Mouse (Mus musculus) embryonic facial prominence, embryonic 13.5 days (tissue): ENCODE results near the gene Atp5h. TPM values are rescaled to one million over a fixed set of nuclear protein-coding genes. Genes with fewer than 3 reads are reported as not detected.

Source experiments
- ATAC-seq: fragments of 200-750 bp; cut with Nextera tagmentation; 2 replicates; pipeline ENCODE4 v1.8.0; 2017; ENCODE audit warnings: low read depth; ENCODE audit not compliant: insufficient number of reproducible peaks, insufficient read depth, low FRiP score, low TSS enrichment
- H3K27ac ChIP-seq: fragments of 300-500 bp; sonication (generic); 2 replicates; pipeline ENCODE4 v1.5.1; 2015; ENCODE audit warnings: moderate library complexity, mild to moderate bottlenecking, inconsistent platforms
- H3K27me3 ChIP-seq: fragments of 300-500 bp; sonication (generic); 2 replicates; pipeline ENCODE4 v1.6.1; 2015; ENCODE audit warnings: mild to moderate bottlenecking, inconsistent platforms
- H3K36me3 ChIP-seq: fragments of 300-500 bp; sonication (generic); 2 replicates; pipeline ENCODE4 v1.6.1; 2015; ENCODE audit warnings: mild to moderate bottlenecking, inconsistent platforms
- H3K4me1 ChIP-seq: fragments of 300-500 bp; sonication (generic); 2 replicates; pipeline ENCODE4 v1.6.1; 2015; ENCODE audit warnings: inconsistent platforms
- H3K4me2 ChIP-seq: fragments of 300-500 bp; sonication (generic); 2 replicates; pipeline ENCODE4 v1.6.1; 2015; ENCODE audit warnings: moderate library complexity, mild to moderate bottlenecking, inconsistent platforms
- H3K4me3 ChIP-seq: fragments of 300-500 bp; sonication (generic); 2 replicates; pipeline ENCODE4 v1.5.1; 2015; ENCODE audit warnings: mild to moderate bottlenecking, inconsistent platforms
- H3K9ac ChIP-seq: fragments of 300-500 bp; sonication (generic); 2 replicates; pipeline ENCODE4 v1.6.1; 2015; ENCODE audit warnings: mild to moderate bottlenecking, inconsistent platforms
- H3K9me3 ChIP-seq: fragments of 300-500 bp; sonication (generic); 2 replicates; pipeline ENCODE4 v1.6.1; 2016; ENCODE audit warnings: inconsistent platforms
- WGBS: fragments of 180-500 bp; shearing (Covaris S2); methylation state at CpG from one replicate; pipeline ENCODE4 v1.1.7; 2015; ENCODE audit warnings: mixed read lengths; 5-methylcytosine and 5-hydroxymethylcytosine counted together
- polyA plus RNA-seq: library from polyadenylated mRNA; unstranded; fragments of >200 nt; fragmentation: Nextera tagmentation; extraction: Ambion mirVana; gene quantifications from 2 replicates; pipeline ENCODE4 v1.2.1, GENCODE M21; 2015

The Atp5h gene
- polyA plus RNA-seq, 1 experiment from 2014 or later, result 943 TPM

DNA sequence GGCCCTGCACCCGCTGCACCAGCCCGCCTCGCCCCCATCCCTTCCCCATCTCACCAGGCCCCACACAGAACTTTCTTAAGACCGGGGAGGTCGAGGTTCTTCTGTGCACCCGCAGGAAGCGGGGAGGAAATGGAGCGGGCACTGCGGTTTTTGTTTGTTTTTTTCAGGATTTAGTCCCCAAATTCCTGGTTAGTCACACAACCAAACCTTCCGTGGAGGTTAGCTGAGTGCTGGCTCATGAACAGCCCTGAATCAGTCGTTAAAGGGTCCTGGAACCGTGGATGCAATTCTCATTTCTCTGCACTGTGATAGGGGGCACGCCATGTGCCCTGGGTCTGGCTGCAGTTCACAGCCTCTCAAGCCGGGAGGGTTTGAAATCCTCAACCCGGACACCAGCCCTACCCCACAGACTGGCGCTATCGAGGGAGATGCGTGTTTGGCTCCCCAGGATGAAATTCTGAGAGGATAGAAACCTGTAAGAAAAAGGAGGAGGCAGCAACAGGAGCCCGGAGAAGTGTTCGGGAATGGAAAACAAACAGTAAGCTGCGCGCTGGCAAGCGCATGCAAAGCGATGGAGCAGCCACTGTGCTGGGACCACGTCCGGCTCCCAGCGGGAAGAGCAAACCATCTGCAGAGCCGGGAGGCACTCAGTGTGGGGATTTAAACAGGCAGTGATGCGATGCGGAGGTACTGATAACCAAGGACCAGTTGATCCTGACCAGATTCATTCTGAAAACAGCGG lies 16.0 kb upstream of the Atp5h start:
- no peak for ATAC-seq
- Histone ChIP-seq H3K9ac (peak overlapping the region; percentile 64), H3K9me3 (no peaks in the 10 kb centered on the region), H3K4me2 (peak overlapping the region; percentile 65), H3K4me1 (peaks cover 20% of the 10 kb centered on the region), H3K36me3 (peaks cover 23% of the 10 kb centered on the region), H3K27me3 (0 out of 2 replicates have a peak, but pooled peaks cover 2% of the 10 kb centered on the region), H3K4me3 (peak overlapping the region; percentile 36), H3K27ac (peak overlapping the region; percentile 28; the same call in 1 of the 2 replicates)
- 4% methylated on average over 31 of the region's 31 CpGs for WGBS

- H3K4me3 ChIP-seq, result no peak overlapping the region
- H3K9me3 ChIP-seq, result no peaks in the 10 kb centered on the region
- 78% methylated on average over 6 of the region's 6 CpGs for WGBS
- H3K4me2 ChIP-seq, result no peak overlapping the region
- H3K27ac ChIP-seq, result no peak overlapping the region
- H3K27me3 ChIP-seq, result 0 out of 2 replicates have a peak, but pooled peaks cover 2% of the 10 kb centered on the region
- H3K36me3 ChIP-seq, result peaks cover 45% of the 10 kb centered on the region
- no peak overlapping the region for H3K9ac ChIP-seq
- ATAC-seq, result no peak
- peaks cover 20% of the 10 kb centered on the region for H3K4me1 ChIP-seq
Observed at GRCm38 (mm10) chr11:115433342-115433741, 13.6 kb upstream of the Atp5h start.

DNA sequence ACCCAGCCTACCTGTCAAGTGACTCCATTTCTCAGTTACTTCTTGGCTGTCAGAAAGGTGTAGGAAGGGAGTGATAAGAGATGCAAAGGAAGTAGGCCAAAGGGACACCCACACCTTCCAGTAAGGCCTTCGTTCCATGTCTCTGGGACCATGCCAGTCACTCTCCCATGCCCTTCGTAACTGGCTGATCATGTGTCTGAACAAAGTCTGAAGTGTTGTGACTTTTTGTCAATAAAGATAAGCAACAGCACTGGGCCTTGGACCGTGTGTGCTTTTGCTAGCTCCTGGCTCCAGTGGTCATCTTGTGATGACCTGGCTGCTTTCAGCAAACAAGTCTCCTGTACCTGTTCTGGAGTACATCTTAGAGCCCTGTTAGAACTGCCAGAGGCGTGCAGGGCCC lies 13.1 kb upstream of the Atp5h start:
- 0 out of 2 replicates have a peak, but pooled peaks cover 2% of the 10 kb centered on the region for H3K27me3 ChIP-seq
- no peak for ATAC-seq
- peaks cover 24% of the 10 kb centered on the region for H3K4me1 ChIP-seq
- no peak overlapping the region for H3K9ac ChIP-seq
- H3K27ac ChIP-seq, result no peak overlapping the region
- no peak overlapping the region for H3K4me2 ChIP-seq
- no peak overlapping the region for H3K4me3 ChIP-seq
- no peaks in the 10 kb centered on the region for H3K9me3 ChIP-seq
- H3K36me3 ChIP-seq, result peaks cover 46% of the 10 kb centered on the region
- 79% methylated on average over 4 of the region's 4 CpGs for WGBS

- 86% methylated on average over 6 of the region's 6 CpGs for WGBS
- no peaks in the 10 kb centered on the region for H3K9me3 ChIP-seq
- no peak for ATAC-seq
- no peak overlapping the region for H3K27ac ChIP-seq
- peaks cover 69% of the 10 kb centered on the region for H3K36me3 ChIP-seq
- H3K4me3 ChIP-seq, result no peak overlapping the region
- no peak overlapping the region for H3K4me2 ChIP-seq
- no peak overlapping the region for H3K9ac ChIP-seq
- peaks cover 17% of the 10 kb centered on the region for H3K4me1 ChIP-seq
- 0 out of 2 replicates have a peak, but pooled peaks cover 2% of the 10 kb centered on the region for H3K27me3 ChIP-seq
Observed at GRCm38 (mm10) chr11:115430561-115430960, 10.8 kb upstream of the Atp5h start.

DNA sequence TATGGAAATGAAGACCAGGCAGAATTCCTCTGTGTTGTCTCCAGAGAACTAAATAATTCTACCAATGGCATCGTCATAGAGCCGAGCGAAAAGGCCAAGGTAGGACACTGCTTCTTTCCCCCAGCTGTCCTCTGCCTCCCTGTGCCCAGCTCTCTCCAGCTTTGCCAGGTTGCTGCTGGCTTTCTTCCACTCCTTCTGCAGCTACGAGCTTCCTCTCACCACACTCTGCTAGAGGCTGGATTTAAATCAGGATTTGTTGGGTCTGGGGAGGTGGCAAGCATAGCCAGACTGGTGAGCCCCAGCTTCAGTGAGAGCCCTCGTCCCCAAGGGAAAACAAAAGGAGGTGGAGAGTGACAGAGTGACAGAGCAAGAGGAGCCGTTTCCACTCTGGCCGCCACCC lies 9.5 kb upstream of the Atp5h start:
- 87% methylated on average over 7 of the region's 7 CpGs for WGBS
- H3K9ac ChIP-seq, result no peak overlapping the region; the same call in 1 of the 2 replicates

GRCm38 (mm10) chr11:115427482-115428331 lies 7.9 kb upstream of the Atp5h start:
- Histone ChIP-seq H3K9me3 (no peaks in the 10 kb centered on the region), H3K27ac (peak overlapping the region; percentile 23; the same call in 1 of the 2 replicates), H3K4me2 (peak overlapping the region; percentile 45), H3K4me3 (peak overlapping the region; percentile 19), H3K4me1 (peaks cover 11% of the 10 kb centered on the region), H3K36me3 (peaks cover 81% of the 10 kb centered on the region), H3K27me3 (no peaks in the 10 kb centered on the region), H3K9ac (peak overlapping the region; percentile 51; the same call in 1 of the 2 replicates)
- 32% methylated on average over 20 of the region's 20 CpGs for WGBS
- no peak for ATAC-seq

More for the DNA sequence above, 9.5 kb upstream of the Atp5h start:
- H3K27ac ChIP-seq, result no peak overlapping the region
- H3K4me2 ChIP-seq, result no peak overlapping the region
- peaks cover 79% of the 10 kb centered on the region for H3K36me3 ChIP-seq
- no peaks in the 10 kb centered on the region for H3K27me3 ChIP-seq
- ATAC-seq, result no peak
- H3K4me1 ChIP-seq, result peaks cover 11% of the 10 kb centered on the region
- H3K9me3 ChIP-seq, result no peaks in the 10 kb centered on the region
- no peak overlapping the region for H3K4me3 ChIP-seq

DNA sequence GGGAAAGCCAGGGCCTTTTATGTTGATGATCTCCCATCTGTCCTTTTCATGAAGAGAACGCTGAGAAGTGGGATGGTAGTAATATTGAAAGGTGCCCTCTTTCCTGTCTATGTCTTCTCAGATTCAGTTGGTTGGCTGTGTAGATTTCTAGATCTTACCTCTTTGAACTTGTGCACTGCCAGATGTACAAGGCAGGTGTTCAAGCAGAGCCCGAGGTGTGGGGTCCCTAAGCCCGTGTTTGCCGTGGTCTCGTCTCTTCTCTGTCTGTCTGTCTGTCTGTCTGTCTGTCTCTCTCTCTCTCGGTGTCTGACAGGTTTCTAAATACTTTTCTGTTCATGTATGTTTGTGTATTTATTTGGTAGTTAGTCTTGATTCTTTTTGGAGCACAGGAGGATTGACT lies 5.9 kb upstream of the Atp5h start:
- Histone ChIP-seq H3K9ac (no peak overlapping the region), H3K27ac (no peak overlapping the region), H3K4me3 (no peak overlapping the region), H3K36me3 (peaks cover 68% of the 10 kb centered on the region), H3K4me1 (peaks cover 28% of the 10 kb centered on the region), H3K4me2 (no peak overlapping the region), H3K9me3 (no peaks in the 10 kb centered on the region), H3K27me3 (no peaks in the 10 kb centered on the region)
- no peak for ATAC-seq
- 86% methylated on average over 6 of the region's 6 CpGs for WGBS

- 87% methylated on average over 7 of the region's 7 CpGs for WGBS
- no peak overlapping the region for H3K4me3 ChIP-seq
- no peak for ATAC-seq
- no peak overlapping the region for H3K27ac ChIP-seq
- H3K27me3 ChIP-seq, result no peaks in the 10 kb centered on the region
- H3K36me3 ChIP-seq, result peaks cover 58% of the 10 kb centered on the region
- H3K9ac ChIP-seq, result no peak overlapping the region
- H3K4me2 ChIP-seq, result no peak overlapping the region
- peaks cover 30% of the 10 kb centered on the region for H3K4me1 ChIP-seq
- H3K9me3 ChIP-seq, result no peaks in the 10 kb centered on the region
Observed at GRCm38 (mm10) chr11:115424666-115425065, 4.9 kb upstream of the Atp5h start.

DNA sequence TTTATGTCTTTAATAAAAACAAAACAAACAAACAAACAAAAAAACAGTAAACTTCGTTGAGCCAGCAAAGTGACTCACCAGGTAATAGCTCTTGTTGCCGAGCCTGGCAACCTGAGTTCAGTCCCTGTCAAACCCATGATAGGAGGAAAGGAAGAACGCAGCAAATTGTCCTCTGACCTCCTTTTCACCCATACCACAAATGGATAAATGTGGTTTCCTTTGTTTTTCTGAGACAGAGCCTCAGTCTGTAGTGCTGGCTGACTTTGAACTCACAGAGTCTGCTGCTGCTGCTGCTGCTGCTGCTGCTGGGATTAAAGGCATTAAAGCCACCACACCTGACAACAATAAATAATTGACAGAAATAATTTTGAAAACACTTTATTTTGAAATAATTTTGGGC lies 3.3 kb upstream of the Atp5h start:
- H3K36me3 ChIP-seq, result peaks cover 45% of the 10 kb centered on the region
- no peak overlapping the region for H3K9ac ChIP-seq
- H3K27me3 ChIP-seq, result no peaks in the 10 kb centered on the region
- H3K4me3 ChIP-seq, result no peak overlapping the region
- no peak overlapping the region for H3K4me2 ChIP-seq
- no peaks in the 10 kb centered on the region for H3K9me3 ChIP-seq
- ATAC-seq, result no peak
- H3K4me1 ChIP-seq, result peaks cover 39% of the 10 kb centered on the region
- H3K27ac ChIP-seq, result no peak overlapping the region
- 81% methylated on average over 3 of the region's 3 CpGs for WGBS

DNA sequence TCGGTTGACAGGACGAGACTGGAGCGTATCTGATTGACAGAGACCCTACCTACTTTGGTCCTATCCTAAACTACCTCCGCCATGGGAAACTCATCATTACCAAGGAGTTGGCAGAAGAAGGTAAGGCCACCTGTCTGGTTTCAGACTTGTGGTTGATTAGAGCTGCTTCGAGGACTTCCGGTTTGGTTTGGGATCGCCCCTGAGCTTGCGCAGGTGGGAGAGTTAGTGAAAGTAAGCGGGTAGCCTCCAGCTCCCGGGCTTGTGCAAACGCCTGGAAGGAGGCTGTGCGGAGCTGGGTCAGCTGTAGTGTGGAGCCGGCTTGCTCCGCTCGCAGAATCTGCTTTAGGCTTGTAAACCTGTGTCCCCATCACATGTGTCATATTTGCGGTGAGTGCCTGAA lies 2.2 kb upstream of the Atp5h start:
- H3K4me2 ChIP-seq, result no peak overlapping the region
- H3K9ac ChIP-seq, result no peak overlapping the region
- no peak overlapping the region for H3K4me3 ChIP-seq
- no peak for ATAC-seq
- WGBS, result 82% methylated on average over 16 of the region's 16 CpGs
- H3K9me3 ChIP-seq, result no peaks in the 10 kb centered on the region
- no peak overlapping the region for H3K27ac ChIP-seq
- no peaks in the 10 kb centered on the region for H3K27me3 ChIP-seq
- peaks cover 47% of the 10 kb centered on the region for H3K36me3 ChIP-seq
- H3K4me1 ChIP-seq, result peaks cover 34% of the 10 kb centered on the region

DNA sequence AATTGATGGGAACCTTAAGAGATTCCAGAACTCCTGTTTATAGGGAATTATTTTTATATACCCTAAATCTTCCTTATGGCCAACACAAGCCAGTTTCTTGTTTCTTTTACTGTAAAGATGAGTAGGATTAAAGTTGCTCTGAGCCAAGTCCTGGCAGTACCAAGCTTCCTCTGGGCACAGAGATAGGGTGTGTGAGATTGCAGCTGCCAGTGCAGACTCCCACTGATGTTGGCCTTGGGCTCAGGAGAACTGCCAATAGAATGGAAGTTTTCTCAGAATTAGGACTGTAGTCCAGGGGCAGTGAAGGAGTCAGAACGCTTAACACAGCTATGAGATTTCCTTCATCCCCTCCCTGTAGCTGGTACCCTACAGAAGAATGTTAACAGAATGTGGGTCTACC lies 1.6 kb upstream of the Atp5h start:
- Histone ChIP-seq H3K4me2 (peak overlapping the region; percentile 98), H3K9me3 (no peaks in the 10 kb centered on the region), H3K4me1 (peaks cover 34% of the 10 kb centered on the region), H3K9ac (peak overlapping the region; percentile 96; the same call in 1 of the 2 replicates), H3K27ac (no peak overlapping the region; the same call in 1 of the 2 replicates), H3K4me3 (peak overlapping the region; percentile 91), H3K36me3 (peaks cover 47% of the 10 kb centered on the region), H3K27me3 (no peaks in the 10 kb centered on the region)
- no peak for ATAC-seq
- 55% methylated on average over 1 of the region's 1 CpGs for WGBS
